Mouse (Mus musculus) CH12.LX (cell line): Measurements from ENCODE around the gene Tstd2. TPM values are rescaled to one million over a fixed set of nuclear protein-coding genes. Genes with fewer than 3 reads are reported as not detected.

Source experiments
- DNase-seq: peaks from one replicate; pipeline ENCODE4 v3.0.0-alpha.2; 2013; ENCODE audit errors: extremely low read depth
- H3K27ac ChIP-seq: 2 replicates; pipeline ENCODE4 v1.5.1; 2012; ENCODE audit warnings: low read depth, mild to moderate bottlenecking, control low read depth, moderate library complexity; ENCODE audit not compliant: insufficient read depth
- H3K27me3 ChIP-seq: replicated peaks from 2 replicates; pipeline ENCODE3; 2012; ENCODE audit warnings: inconsistent platforms
- H3K36me3 ChIP-seq, 2 experiments: replicated peaks in 1 of 2; 2 replicates each; pipeline versions ENCODE3 to v1.6.1; 2012; ENCODE audit warnings: inconsistent platforms in 1 of 2, low read length in 1 of 2, mild to moderate bottlenecking in 1 of 2, mixed read lengths in 1 of 2, moderate library complexity in 1 of 2; ENCODE audit not compliant: control insufficient read depth in 1 of 2, insufficient read depth in 1 of 2
- H3K4me1 ChIP-seq, 2 experiments: 2 replicates each; pipeline ENCODE4 v1.6.1; 2012; ENCODE audit warnings: inconsistent platforms in 1 of 2, moderate library complexity in 1 of 2; ENCODE audit not compliant: insufficient read depth in 2 of 2, control insufficient read depth in 1 of 2
- H3K4me2 ChIP-seq: 2 replicates; pipeline ENCODE4 v1.6.1; 2012; ENCODE audit warnings: low read depth, mild to moderate bottlenecking, control low read depth; ENCODE audit not compliant: poor library complexity, insufficient read depth, severe bottlenecking
- H3K4me3 ChIP-seq, 3 experiments: fragments of 150-350 bp in 1 of 3; sonication (generic) in 1 of 3; replicated peaks in 1 of 3; 2 replicates each; pipeline versions ENCODE3 to v1.5.1; 2011 to 2012; ENCODE audit warnings: low read depth in 2 of 3, low read length in 2 of 3, mild to moderate bottlenecking in 2 of 3, moderate library complexity in 2 of 3, control low read depth in 1 of 3, improper control_type of control experiment in 1 of 3, inconsistent platforms in 1 of 3, mixed read lengths in 1 of 3; ENCODE audit not compliant: poor library complexity in 1 of 3
- H3K79me2 ChIP-seq: replicated peaks from 2 replicates; pipeline ENCODE4 v1.6.1; 2012; ENCODE audit warnings: mild to moderate bottlenecking, moderate library complexity; ENCODE audit not compliant: control insufficient read depth, poor library complexity, insufficient read depth, severe bottlenecking; ENCODE audit errors: extremely low read depth
- H3K9ac ChIP-seq: 2 replicates; pipeline ENCODE4 v1.6.1; 2012; ENCODE audit warnings: low read depth, mild to moderate bottlenecking, control low read depth, moderate library complexity; ENCODE audit not compliant: insufficient read depth
- H3K9me3 ChIP-seq: replicated peaks from 2 replicates; pipeline ENCODE3; 2012; ENCODE audit warnings: low read length, inconsistent platforms, mixed read lengths
- CHD1 ChIP-seq: IDR thresholded peaks from 2 replicates; pipeline ENCODE4 v1.6.1; 2012; ENCODE audit warnings: low read depth, low read length, improper control_type of control experiment, inconsistent platforms
- CTCF ChIP-seq, 2 experiments: IDR thresholded peaks in 1 of 2; conservative IDR thresholded peaks in 1 of 2; 2 replicates each; pipeline ENCODE4 v1.5.1; 2011 to 2012; ENCODE audit warnings: low read depth in 2 of 2, low read length in 2 of 2, improper control_type of control experiment in 1 of 2, inconsistent platforms in 1 of 2, mild to moderate bottlenecking in 1 of 2, moderate library complexity in 1 of 2
- E2F4 ChIP-seq: IDR thresholded peaks from 2 replicates; pipeline ENCODE4 v1.6.1; 2011; ENCODE audit warnings: low read depth, low read length, improper control_type of control experiment; ENCODE audit not compliant: insufficient replicate concordance
- GABPA ChIP-seq: IDR thresholded peaks from 2 replicates; pipeline ENCODE4 v1.6.1; 2012; ENCODE audit warnings: low read depth, low read length, improper control_type of control experiment, inconsistent platforms; ENCODE audit not compliant: insufficient replicate concordance
- IRF4 ChIP-seq: IDR thresholded peaks from 2 replicates; pipeline ENCODE4 v1.6.1; 2014; ENCODE audit warnings: low read depth, mild to moderate bottlenecking, inconsistent platforms, low read length, improper control_type of control experiment
- JUN ChIP-seq: IDR thresholded peaks from 2 replicates; pipeline ENCODE4 v1.6.1; 2011; ENCODE audit warnings: low read depth, mild to moderate bottlenecking, low read length, improper control_type of control experiment, moderate library complexity; ENCODE audit not compliant: insufficient read depth
- JUND ChIP-seq: conservative IDR thresholded peaks from 2 replicates; pipeline ENCODE4 v1.6.1; 2011; ENCODE audit warnings: low read depth, low read length, improper control_type of control experiment
- KAT2A ChIP-seq: IDR thresholded peaks from 2 replicates; pipeline ENCODE4 v1.6.1; 2012; ENCODE audit warnings: low read length, improper control_type of control experiment, inconsistent platforms; ENCODE audit not compliant: insufficient replicate concordance
- MAX ChIP-seq: IDR thresholded peaks from 2 replicates; pipeline ENCODE4 v1.6.1; 2011; ENCODE audit warnings: low read length, improper control_type of control experiment
- MEF2A ChIP-seq: IDR thresholded peaks from 2 replicates; pipeline ENCODE4 v1.6.1; 2014; ENCODE audit warnings: low read depth, mild to moderate bottlenecking, inconsistent platforms, low read length, improper control_type of control experiment, borderline replicate concordance
- MXI1 ChIP-seq: IDR thresholded peaks from 2 replicates; pipeline ENCODE4 v1.6.1; 2011; ENCODE audit warnings: mild to moderate bottlenecking, low read depth, low read length, improper control_type of control experiment
- MYC ChIP-seq: IDR thresholded peaks from 2 replicates; pipeline ENCODE4 v1.6.1; 2011; ENCODE audit warnings: low read depth, mild to moderate bottlenecking, improper control_type of control experiment, low read length
- POLR2A ChIP-seq: IDR thresholded peaks from 2 replicates; pipeline ENCODE4 v1.6.1; 2011; ENCODE audit warnings: low read depth, mild to moderate bottlenecking, improper control_type of control experiment, low read length
- RCOR1 ChIP-seq: conservative IDR thresholded peaks from 2 replicates; pipeline ENCODE4 v1.6.1; 2012; ENCODE audit warnings: low read depth, mild to moderate bottlenecking, inconsistent platforms, low read length, improper control_type of control experiment
- ZC3H11A ChIP-seq: IDR thresholded peaks from 2 replicates; pipeline ENCODE4 v1.6.1; 2012; ENCODE audit warnings: low read depth, mild to moderate bottlenecking, inconsistent platforms, low read length, improper control_type of control experiment
- ZKSCAN1 ChIP-seq: IDR thresholded peaks from 2 replicates; pipeline ENCODE4 v1.6.1; 2012; ENCODE audit warnings: low read depth, inconsistent platforms, low read length, improper control_type of control experiment, borderline replicate concordance
- ZMIZ1 ChIP-seq: IDR thresholded peaks from 2 replicates; pipeline ENCODE4 v1.6.1; 2012; ENCODE audit warnings: low read depth, mild to moderate bottlenecking, inconsistent platforms, low read length, improper control_type of control experiment
- ZNF384 ChIP-seq: IDR thresholded peaks from 2 replicates; pipeline ENCODE4 v1.6.1; 2012; ENCODE audit warnings: low read depth, low read length, improper control_type of control experiment, inconsistent platforms
- dilution Hi-C: fragments of 300-500 bp; cut with MboI; formaldehyde crosslinking; loops from 2 replicates; pipeline ENCODE4 v1.14.3; 2020; ENCODE audit warnings: low sequenced_read_pairs; ENCODE audit not compliant: extremely low pct_unique_long_range_greater_than_20kb, extremely low pct_ligation_motif_present
- in situ Hi-C: fragments of 300-500 bp; cut with MboI; formaldehyde crosslinking; loops from 3 replicates; pipeline ENCODE4 v1.14.3; 2019; ENCODE audit warnings: low sequenced_read_pairs, low pct_ligation_motif_present, low pct_unique_long_range_greater_than_20kb, mixed read lengths
- polyA plus RNA-seq: library from polyadenylated mRNA; unstranded; fragments of >175 nt; gene quantifications from 2 replicates; pipeline ENCODE4 v1.2.1, GENCODE M21; 2012; ENCODE audit warnings: low read depth; ENCODE audit not compliant: insufficient read length
- total RNA-seq, 2 experiments: library from RNA; depleted of rRNA; stranded (reverse); fragments of 300-350 nt in 1 of 2; fragments of >200 nt in 1 of 2; gene quantifications; 2 replicates each; pipeline ENCODE4 v1.2.3; 2012 to 2014

Gene Tstd2
- total and polyA plus RNA-seq, 3 experiments = 29.1 to 36.4 (median 30.4) TPM

DNA sequence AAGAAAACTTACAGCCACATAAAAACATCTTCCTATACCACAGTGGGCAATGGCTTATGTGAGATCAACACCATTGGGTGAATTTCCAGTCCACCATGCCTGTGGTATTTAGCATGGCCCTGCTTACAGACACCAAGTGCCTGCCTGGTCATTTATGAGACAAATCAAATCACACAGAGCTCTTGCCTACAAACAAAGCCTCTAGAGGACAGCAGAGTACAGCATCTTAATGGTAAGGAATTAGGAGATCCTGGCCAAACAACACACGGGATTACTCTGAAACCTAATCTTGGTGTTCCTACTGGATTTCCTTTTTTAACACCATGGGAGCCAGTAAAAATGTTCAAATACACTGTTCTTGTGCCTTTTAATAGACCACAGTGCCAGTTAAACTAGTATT, 23.2 kb downstream of the Tstd2 start:
- dilution Hi-C loops (no loop called here), in situ Hi-C loops (no loop called here)
- Histone ChIP-seq H3K79me2 (no peaks in the 10 kb centered on the region), H3K27me3 (no peaks in the 10 kb centered on the region), H3K4me3 (no peak overlapping the region), H3K9me3 (no peaks in the 10 kb centered on the region), H3K27ac (no peak overlapping the region), H3K9ac (no peak overlapping the region), H3K4me2 (no peak overlapping the region), H3K36me3 (peaks cover 53 to 84% of the 10 kb centered on the region in 2 experiments), H3K4me1 (no peaks in the 10 kb centered on the region)
- TF ChIP-seq KAT2A (no peak), E2F4 (no peak), MAX (no peak), IRF4 (no peak), JUND (no peak), RCOR1 (no peak), CHD1 (no peak), MYC (no peak), MXI1 (no peak), POLR2A (no peak), JUN (no peak), GABPA (no peak), CTCF (conservative IDR thresholded peaks at IDR 0.05 in 1 of 2, IDR thresholded peaks at IDR 0.05 in 1 of 2; ENCODE audit: low read depth in 2 of 2, low read length in 2 of 2) (no peak), ZMIZ1 (no peak)
- no peak for DNase-seq

DNA sequence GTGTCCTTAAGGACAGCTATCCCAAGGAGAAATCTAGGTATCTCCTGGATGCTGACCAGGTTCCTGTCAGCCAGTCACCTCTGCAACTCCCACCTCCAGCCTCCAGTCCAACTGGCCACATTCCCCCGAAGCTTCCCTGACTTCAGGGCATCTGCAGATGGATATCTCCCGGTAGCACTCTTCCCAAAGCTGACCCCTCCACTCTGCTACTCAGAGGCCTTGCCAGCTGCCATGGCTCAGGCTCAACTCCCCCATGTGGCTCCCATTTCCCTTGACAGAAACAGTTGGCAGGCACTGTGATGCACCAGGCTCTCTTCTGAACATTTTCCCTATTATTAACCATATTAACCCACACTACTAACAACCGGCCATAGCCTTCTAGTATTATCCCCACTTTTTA, 27.1 kb downstream of the Tstd2 start:
- no peak for TF ChIP-seq ZKSCAN1
- TF ChIP-seq IRF4 = no peak
- TF ChIP-seq ZC3H11A = no peak
- TF ChIP-seq MAX = no peak
- no peak for TF ChIP-seq ZNF384
- no peak for TF ChIP-seq MEF2A
- TF ChIP-seq CTCF (conservative IDR thresholded peaks at IDR 0.05 in 1 of 2, IDR thresholded peaks at IDR 0.05 in 1 of 2; ENCODE audit: low read depth in 2 of 2, low read length in 2 of 2) = no peak
- no peak for TF ChIP-seq E2F4
- no peak for TF ChIP-seq POLR2A

More for the DNA sequence above, 27.1 kb downstream of the Tstd2 start:
- peaks cover 20 to 69% of the 10 kb centered on the region in 2 experiments for H3K36me3 ChIP-seq
- no peak overlapping the region for H3K27ac ChIP-seq
- H3K4me1 ChIP-seq = no peaks in the 10 kb centered on the region
- H3K27me3 ChIP-seq = no peaks in the 10 kb centered on the region
- H3K9ac ChIP-seq = no peak overlapping the region
- dilution Hi-C loops = no loop called here
- H3K79me2 ChIP-seq = no peaks in the 10 kb centered on the region
- in situ Hi-C loops = no loop called here
- DNase-seq = no peak
- no peaks in the 10 kb centered on the region for H3K9me3 ChIP-seq
- H3K4me2 ChIP-seq = no peak overlapping the region
- no peak overlapping the region for H3K4me3 ChIP-seq
